Mouse (Mus musculus) cortical plate, adult 2 months (tissue): Measurements from ENCODE around the gene Rptn. TPM values are rescaled to one million over a fixed set of nuclear protein-coding genes. Genes with fewer than 3 reads are reported as not detected.
"Not testable (repeated sequence)": the region's sequence is repeated elsewhere in the genome, so short reads cannot be mapped to it uniquely, and the experiment has no call there.

ENCODE experiments used
- H3K27ac ChIP-seq: fragments of 200-500 bp; 2 replicates; pipeline ENCODE4 v1.5.1; 2012; ENCODE audit warnings: low read length, control low read depth, inconsistent platforms; ENCODE audit not compliant: insufficient read depth
- H3K4me1 ChIP-seq: fragments of 200-500 bp; 2 replicates; pipeline ENCODE4 v1.6.1; 2011; ENCODE audit warnings: low read length; ENCODE audit not compliant: control insufficient read depth, insufficient read depth
- H3K4me3 ChIP-seq: fragments of 200-500 bp; 2 replicates; pipeline ENCODE4 v1.5.1; 2011; ENCODE audit warnings: mild to moderate bottlenecking, low read length, control low read depth; ENCODE audit not compliant: insufficient read depth
- CTCF ChIP-seq: fragments of 200-500 bp; IDR thresholded peaks from 2 replicates; pipeline ENCODE4 v1.5.1; 2011; ENCODE audit warnings: mild to moderate bottlenecking, control low read depth, low read length; ENCODE audit not compliant: insufficient read depth; ENCODE audit errors: extremely low read depth
- POLR2A ChIP-seq: fragments of 200-500 bp; IDR thresholded peaks from 2 replicates; pipeline ENCODE4 v1.6.1; 2011; ENCODE audit warnings: mild to moderate bottlenecking, low read length, control low read depth; ENCODE audit not compliant: insufficient read depth; ENCODE audit errors: extremely low read depth
- polyA plus RNA-seq: library from polyadenylated mRNA; depleted of rRNA; stranded (reverse); fragments of >200 nt; gene quantifications from 2 replicates; pipeline ENCODE4 v1.2.3, GENCODE M21; 2012

Rptn gene
- polyA plus RNA-seq, 1 experiment = not detected

GRCm38 (mm10) chr3:93403936-93404335 is 10.4 kb downstream of the Rptn start:
- no peak overlapping the region for H3K27ac ChIP-seq
- TF ChIP-seq POLR2A = no peak
- TF ChIP-seq CTCF = no peak
- no peak overlapping the region for H3K4me3 ChIP-seq
- no peaks in the 10 kb centered on the region for H3K4me1 ChIP-seq

- no peaks in the 10 kb centered on the region for H3K4me1 ChIP-seq
- no peak overlapping the region for H3K27ac ChIP-seq
- H3K4me3 ChIP-seq = no peak overlapping the region
- TF ChIP-seq CTCF = peak; percentile 80
- TF ChIP-seq POLR2A = no peak
Observed at GRCm38 (mm10) chr3:93406992-93407391, 13.5 kb downstream of the Rptn start.

- no peaks in the 10 kb centered on the region for H3K4me1 ChIP-seq
- H3K27ac ChIP-seq = no peak overlapping the region
- H3K4me3 ChIP-seq = no peak overlapping the region
- TF ChIP-seq CTCF = no peak
- no peak for TF ChIP-seq POLR2A
Observed at GRCm38 (mm10) chr3:93411905-93412304, 18.4 kb downstream of the Rptn start.

GRCm38 (mm10) chr3:93431673-93432072 is 38.2 kb downstream of the Rptn start:
- H3K4me1 ChIP-seq = no peaks in the 10 kb centered on the region
- H3K27ac ChIP-seq = no peak overlapping the region
- no peak for TF ChIP-seq CTCF
- no peak for TF ChIP-seq POLR2A
- no peak overlapping the region for H3K4me3 ChIP-seq

GRCm38 (mm10) chr3:93442030-93442429 is 48.5 kb downstream of the Rptn start, which contains the start of gene Tchh:
Gene Tchh (plus strand): TSS chr3:93442330.
- H3K4me3 ChIP-seq = no peak within 1 kb of the TSS; the same call in 1 of the 2 replicates
- peaks cover 2% of the 10 kb centered on the region; the same call in 1 of the 2 replicates for H3K4me1 ChIP-seq
- no peak within 1 kb of the TSS for H3K27ac ChIP-seq
- no peak for TF ChIP-seq POLR2A
- TF ChIP-seq CTCF = no peak

- peak overlapping the region; percentile 43 for H3K4me3 ChIP-seq
- H3K27ac ChIP-seq = no peak overlapping the region
- TF ChIP-seq POLR2A = no peak
- no peak for TF ChIP-seq CTCF
- peaks cover 2% of the 10 kb centered on the region; the same call in 1 of the 2 replicates for H3K4me1 ChIP-seq
Observed at GRCm38 (mm10) chr3:93443501-93444101, 50.1 kb downstream of the Rptn start.

GRCm38 (mm10) chr3:93444343-93445164 is 51.1 kb downstream of the Rptn start:
- peak overlapping the region; percentile 43 for H3K4me3 ChIP-seq
- 0 out of 2 replicates have a peak overlapping the region, but pooled peaks have one; percentile 39 for H3K27ac ChIP-seq
- H3K4me1 ChIP-seq = peaks cover 2% of the 10 kb centered on the region; the same call in 1 of the 2 replicates
- TF ChIP-seq POLR2A (peak; percentile 32; the same call in 1 of the 2 replicates), CTCF (no peak)

- H3K27ac ChIP-seq = no peak overlapping the region
- TF ChIP-seq CTCF = no peak
- TF ChIP-seq POLR2A = no peak
- H3K4me1 ChIP-seq = peaks cover 2% of the 10 kb centered on the region; the same call in 1 of the 2 replicates
- H3K4me3 ChIP-seq = peak overlapping the region; percentile 43
Observed at GRCm38 (mm10) chr3:93445165-93445705, 51.7 kb downstream of the Rptn start.

- H3K4me3 ChIP-seq = peak overlapping the region; percentile 43
- H3K27ac ChIP-seq = no peak overlapping the region
- peaks cover 2% of the 10 kb centered on the region; the same call in 1 of the 2 replicates for H3K4me1 ChIP-seq
- TF ChIP-seq POLR2A (no peak), CTCF (no peak)
Observed at GRCm38 (mm10) chr3:93446128-93446755, 52.7 kb downstream of the Rptn start.

GRCm38 (mm10) chr3:93446756-93447137 is 53.2 kb downstream of the Rptn start:
- H3K4me1 ChIP-seq, H3K27ac ChIP-seq: not testable (repeated sequence)
- H3K4me3 ChIP-seq = peak overlapping the region; percentile 43
